Mouse (Mus musculus) limb, embryonic 11.5 days (tissue): ENCODE measurements around the gene Mfsd12. TPM values are rescaled to one million over a fixed set of nuclear protein-coding genes. Genes with fewer than 3 reads are reported as not detected.

Experiments
- ATAC-seq: fragments of 200-750 bp; cut with Nextera tagmentation; 2 replicates; pipeline ENCODE4 v1.8.0; 2017; ENCODE audit warnings: low read depth; ENCODE audit not compliant: insufficient number of reproducible peaks, low FRiP score, low TSS enrichment
- DNase-seq: peaks from one replicate; pipeline ENCODE4 v3.0.0-alpha.2; 2015; ENCODE audit warnings: low spot score
- H3K27ac ChIP-seq: fragments of 300-500 bp; sonication (generic); replicated peaks from 2 replicates; pipeline ENCODE4 v1.5.1; 2014; ENCODE audit warnings: low read depth, mild to moderate bottlenecking, low read length
- H3K27me3 ChIP-seq: fragments of 300-500 bp; sonication (generic); 2 replicates; pipeline ENCODE4 v1.6.1; 2014; ENCODE audit warnings: mild to moderate bottlenecking, low read length, mixed read lengths; ENCODE audit not compliant: control insufficient read depth, insufficient read depth
- H3K36me3 ChIP-seq: fragments of 300-500 bp; sonication (generic); 2 replicates; pipeline ENCODE4 v1.6.1; 2014; ENCODE audit warnings: mild to moderate bottlenecking, low read length, moderate library complexity, mixed read lengths; ENCODE audit not compliant: control insufficient read depth, insufficient read depth
- H3K4me1 ChIP-seq: fragments of 300-500 bp; sonication (generic); 2 replicates; pipeline ENCODE4 v1.6.1; 2014; ENCODE audit warnings: low read length, mixed read lengths; ENCODE audit not compliant: control insufficient read depth, insufficient read depth
- H3K4me2 ChIP-seq: fragments of 300-500 bp; sonication (generic); 2 replicates; pipeline ENCODE4 v1.6.1; 2014; ENCODE audit warnings: low read depth, mild to moderate bottlenecking, moderate library complexity; ENCODE audit not compliant: severe bottlenecking
- H3K4me3 ChIP-seq: fragments of 300-500 bp; sonication (generic); 2 replicates; pipeline ENCODE4 v1.5.1; 2014; ENCODE audit warnings: low read depth, low read length
- H3K9ac ChIP-seq: fragments of 300-500 bp; sonication (generic); 2 replicates; pipeline ENCODE4 v1.6.1; 2014; ENCODE audit warnings: mild to moderate bottlenecking, low read length
- H3K9me3 ChIP-seq: fragments of 300-500 bp; sonication (generic); 2 replicates; pipeline ENCODE4 v1.6.1; 2016; ENCODE audit warnings: low read length; ENCODE audit not compliant: control insufficient read depth
- WGBS: fragments of 180-500 bp; shearing (Covaris S2); extraction: QIAGEN DNeasy Blood & Tissue Kit; methylation state at CpG from one replicate; pipeline ENCODE4 v1.1.7; 2014; 5-methylcytosine and 5-hydroxymethylcytosine counted together
- polyA plus RNA-seq: library from polyadenylated mRNA; unstranded; fragments of >200 nt; fragmentation: Nextera tagmentation; extraction: Ambion mirVana; gene quantifications from 2 replicates; pipeline ENCODE4 v1.2.1, GENCODE M21; 2014

The Mfsd12 gene
- polyA plus RNA-seq = 4.7 and 5.9 TPM in 2 replicates

GRCm38 (mm10) chr10:81356991-81357844, at the start of gene Mfsd12:
Gene Mfsd12, plus strand, starts transcription at chr10:81357491.
- DNase-seq (peak; percentile 86), ATAC-seq (peak; percentile 85)
- H3K9ac ChIP-seq = peak within 1 kb of the TSS; percentile 75
- H3K9me3 ChIP-seq = no peaks in the 10 kb centered on the region
- H3K27ac ChIP-seq = no peak within 1 kb of the TSS
- H3K4me1 ChIP-seq = peaks cover 13% of the 10 kb centered on the region; the same call in 1 of the 2 replicates
- H3K4me3 ChIP-seq = peak within 1 kb of the TSS; percentile 77
- peak within 1 kb of the TSS; percentile 99 for H3K4me2 ChIP-seq
- peaks cover 2% of the 10 kb centered on the region; the same call in 1 of the 2 replicates for H3K36me3 ChIP-seq
- H3K27me3 ChIP-seq = no peaks in the 10 kb centered on the region
- 2% methylated on average over 73 of the region's 79 CpGs for WGBS

DNA sequence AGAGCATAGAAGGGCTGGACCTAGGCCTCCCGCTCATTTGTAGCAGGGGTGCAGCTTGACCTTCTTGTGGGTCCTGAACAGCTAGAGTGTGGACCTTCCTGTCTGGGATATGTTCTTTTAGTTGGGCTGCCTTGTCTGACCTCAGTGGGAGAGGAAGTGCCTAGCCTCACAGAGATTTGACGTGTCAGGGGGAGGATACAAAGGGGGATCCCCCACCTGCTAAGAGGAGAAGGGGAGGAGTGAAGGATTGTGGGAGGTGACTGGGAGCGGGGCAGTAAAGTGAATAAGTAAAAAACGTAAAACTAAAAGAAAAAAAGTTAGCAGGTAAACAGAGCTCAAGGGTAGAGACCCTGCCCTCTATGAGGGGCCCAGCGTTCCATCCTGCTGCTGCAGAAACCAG, 47.7 kb upstream of the Mfsd12 start:
- Histone ChIP-seq H3K4me2 (no peak overlapping the region), H3K4me3 (no peak overlapping the region), H3K27ac (no peak overlapping the region), H3K36me3 (peaks cover 50% of the 10 kb centered on the region), H3K4me1 (no peaks in the 10 kb centered on the region), H3K9me3 (0 out of 2 replicates have a peak, but pooled peaks cover 2% of the 10 kb centered on the region), H3K9ac (no peak overlapping the region), H3K27me3 (no peaks in the 10 kb centered on the region)
- WGBS = 86% methylated on average over 5 of the region's 5 CpGs
- ATAC-seq (no peak), DNase-seq (no peak)

DNA sequence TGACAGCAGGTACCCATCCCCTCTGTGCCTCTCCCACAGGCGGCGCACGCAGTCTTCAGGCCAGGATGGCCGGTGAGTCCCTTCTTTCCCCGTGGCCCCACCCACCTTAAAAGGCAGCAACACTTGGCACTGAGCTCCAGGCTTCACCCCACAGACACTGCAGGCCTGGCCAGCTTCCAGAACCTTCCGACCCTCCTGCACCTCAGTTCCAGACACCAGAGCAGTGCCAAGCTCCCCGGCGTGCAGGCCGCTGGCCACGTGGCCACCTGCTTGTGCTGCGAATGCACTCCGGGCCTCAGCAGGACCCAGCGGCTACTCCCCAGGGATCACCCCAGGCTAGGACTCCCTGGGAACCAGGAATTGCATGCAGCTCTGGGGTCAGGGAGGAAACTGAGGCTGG, 43.7 kb upstream of the Mfsd12 start:
- Histone ChIP-seq H3K27ac (no peak overlapping the region), H3K9ac (no peak overlapping the region), H3K4me1 (peaks cover 14% of the 10 kb centered on the region), H3K4me2 (no peak overlapping the region), H3K9me3 (no peaks in the 10 kb centered on the region), H3K4me3 (no peak overlapping the region), H3K36me3 (peaks cover 41% of the 10 kb centered on the region), H3K27me3 (no peaks in the 10 kb centered on the region)
- ATAC-seq (no peak), DNase-seq (no peak)
- WGBS = 96% methylated on average over 13 of the region's 13 CpGs

GRCm38 (mm10) chr10:81314201-81314600, 43.1 kb upstream of the Mfsd12 start:
- H3K36me3 ChIP-seq = peaks cover 36% of the 10 kb centered on the region
- peaks cover 19% of the 10 kb centered on the region for H3K4me1 ChIP-seq

DNA sequence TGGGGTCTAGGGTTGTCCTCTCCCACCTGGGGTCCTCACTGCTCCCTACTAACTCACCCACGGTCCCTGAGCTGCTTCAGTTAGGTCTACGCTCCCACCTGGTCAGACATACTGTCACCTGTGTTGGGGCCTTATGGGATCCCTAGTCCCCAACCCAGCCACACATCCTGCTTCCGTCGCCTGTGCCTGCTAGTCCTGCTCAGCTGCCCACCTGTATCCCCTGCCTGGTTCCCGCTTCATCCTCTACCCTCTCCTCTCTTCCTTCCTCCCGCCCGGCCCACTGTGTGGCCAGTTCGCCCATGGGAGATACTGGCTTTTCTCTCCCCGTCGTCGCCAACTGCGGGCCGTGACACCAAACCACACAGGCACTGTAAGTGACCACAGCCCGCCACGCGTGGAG, 41.7 kb upstream of the Mfsd12 start:
- Histone ChIP-seq H3K9me3 (no peaks in the 10 kb centered on the region), H3K9ac (no peak overlapping the region), H3K27me3 (no peaks in the 10 kb centered on the region), H3K4me3 (no peak overlapping the region), H3K4me2 (no peak overlapping the region), H3K36me3 (peaks cover 27% of the 10 kb centered on the region), H3K27ac (no peak overlapping the region), H3K4me1 (peaks cover 24% of the 10 kb centered on the region)
- DNase-seq (no peak), ATAC-seq (no peak)
- WGBS = 96% methylated on average over 16 of the region's 16 CpGs

More at GRCm38 (mm10) chr10:81314201-81314600, 43.1 kb upstream of the Mfsd12 start:
- no peak overlapping the region for H3K4me2 ChIP-seq
- WGBS = 77% methylated on average over 7 of the region's 7 CpGs
- no peak overlapping the region for H3K9ac ChIP-seq
- no peak overlapping the region for H3K4me3 ChIP-seq
- ATAC-seq = no peak
- H3K27ac ChIP-seq = no peak overlapping the region
- no peaks in the 10 kb centered on the region for H3K27me3 ChIP-seq
- no peaks in the 10 kb centered on the region for H3K9me3 ChIP-seq
- DNase-seq = no peak

DNA sequence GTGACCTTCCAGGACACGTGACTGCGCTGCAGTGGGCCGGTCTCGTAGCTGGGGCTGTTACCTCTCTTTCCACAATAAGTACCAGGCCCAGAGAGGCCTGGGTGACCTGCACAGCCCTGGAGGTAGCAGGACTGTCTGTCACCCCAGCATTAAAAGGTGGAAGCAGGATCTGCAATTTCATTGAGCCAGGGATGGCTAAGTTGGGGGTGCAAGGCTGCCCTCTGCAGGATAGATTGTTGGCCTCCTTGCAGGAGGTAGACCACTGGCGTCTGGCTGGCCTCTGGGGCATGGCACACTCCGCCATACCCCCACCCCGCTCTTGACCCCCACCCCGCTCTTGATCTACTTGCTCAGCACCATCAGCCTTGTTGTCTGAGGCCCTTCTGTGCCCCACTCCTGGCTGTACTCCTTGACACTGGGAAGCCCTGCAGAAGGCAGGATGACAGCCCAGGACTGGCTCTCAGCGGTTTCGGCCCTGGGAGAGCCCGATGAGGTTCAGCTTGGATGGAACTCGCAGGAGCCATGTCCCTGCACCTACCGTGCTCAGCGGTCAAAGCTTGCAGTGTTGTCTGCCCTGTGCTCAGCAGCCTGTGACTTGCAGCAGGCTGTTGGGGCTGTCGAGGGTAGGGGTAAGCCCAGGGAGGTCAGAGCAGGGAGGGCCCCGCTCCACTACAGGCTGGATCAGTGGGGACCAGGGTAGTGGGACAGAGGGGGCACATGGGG, 40.8 kb upstream of the Mfsd12 start:
- Histone ChIP-seq H3K9me3 (no peaks in the 10 kb centered on the region), H3K36me3 (peaks cover 18% of the 10 kb centered on the region), H3K27ac (no peak overlapping the region), H3K27me3 (no peaks in the 10 kb centered on the region), H3K4me2 (peak overlapping the region; percentile 13; the same call in 1 of the 2 replicates), H3K4me3 (peak overlapping the region; percentile 10; the same call in 1 of the 2 replicates), H3K9ac (peak overlapping the region; percentile 47), H3K4me1 (peaks cover 24% of the 10 kb centered on the region)
- WGBS = 48% methylated on average over 16 of the region's 16 CpGs
- DNase-seq (peak; percentile 52), ATAC-seq (no peak)

GRCm38 (mm10) chr10:81317273-81317672, 40.0 kb upstream of the Mfsd12 start:
- WGBS = 13% methylated on average over 20 of the region's 20 CpGs

GRCm38 (mm10) chr10:81318589-81319329, 38.5 kb upstream of the Mfsd12 start:
- DNase-seq (no peak), ATAC-seq (no peak)
- Histone ChIP-seq H3K4me1 (peaks cover 32% of the 10 kb centered on the region), H3K9me3 (no peaks in the 10 kb centered on the region), H3K36me3 (peaks cover 18% of the 10 kb centered on the region), H3K4me2 (peak overlapping the region; percentile 71), H3K9ac (0 out of 2 replicates have a peak overlapping the region, but pooled peaks have one; percentile 12), H3K4me3 (no peak overlapping the region), H3K27me3 (no peaks in the 10 kb centered on the region), H3K27ac (no peak overlapping the region)
- WGBS = 91% methylated on average over 13 of the region's 13 CpGs

More at GRCm38 (mm10) chr10:81317273-81317672, 40.0 kb upstream of the Mfsd12 start:
- peaks cover 30% of the 10 kb centered on the region for H3K4me1 ChIP-seq
- H3K27me3 ChIP-seq = no peaks in the 10 kb centered on the region
- H3K36me3 ChIP-seq = peaks cover 13% of the 10 kb centered on the region
- peak overlapping the region; percentile 13; the same call in 1 of the 2 replicates for H3K4me2 ChIP-seq
- peak overlapping the region; percentile 10; the same call in 1 of the 2 replicates for H3K4me3 ChIP-seq
- DNase-seq (peak; percentile 49), ATAC-seq (no peak)
- H3K9ac ChIP-seq = peak overlapping the region; percentile 47
- no peak overlapping the region for H3K27ac ChIP-seq
- no peaks in the 10 kb centered on the region for H3K9me3 ChIP-seq
